In the genomic region with DNA sequence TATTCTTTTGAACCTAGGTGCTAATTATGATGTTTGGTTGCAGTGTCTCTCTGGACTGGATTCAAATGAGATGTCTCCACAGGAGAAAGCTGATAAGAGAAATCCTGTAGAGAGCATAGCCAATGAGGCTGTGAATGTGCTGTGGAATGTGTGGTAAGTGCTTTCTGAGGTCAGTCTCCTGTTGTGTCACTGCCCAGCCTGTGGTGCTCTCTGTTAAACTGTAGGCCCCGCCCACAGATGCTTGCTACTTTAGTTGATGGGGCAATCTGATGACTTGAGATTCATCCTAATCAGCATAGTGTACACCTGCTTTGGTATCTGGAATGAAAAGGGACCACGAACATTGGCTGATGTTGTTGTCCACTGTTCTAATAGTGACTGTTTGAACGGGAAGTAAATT, we compare ENCODE assay signal across 17 mouse cellular contexts.
"Had no signal": no experiment of that assay in that cellular context is flagged by ENCODE, and none has a peak within 500 bp of the region (broad histone marks: within the 10 kb centered on the region; RNA-seq: fewer than 3 reads in every experiment).

No protein-coding gene starts in this region.

- H3K27ac ChIP-seq: kidney, embryonic 15.5 days; limb, embryonic 15.5 days; liver, embryonic 13.5 days; midbrain, embryonic 12.5 days; neural tube, embryonic 13.5 days; stomach, embryonic 15.5 days had no signal

- H3K4me2 ChIP-seq: kidney, embryonic 15.5 days; limb, embryonic 15.5 days; liver, embryonic 13.5 days; midbrain, embryonic 12.5 days; neural tube, embryonic 13.5 days; stomach, embryonic 15.5 days had no signal

- H3K9ac ChIP-seq: kidney, embryonic 15.5 days; limb, embryonic 15.5 days; liver, embryonic 13.5 days; midbrain, embryonic 12.5 days; neural tube, embryonic 13.5 days; stomach, embryonic 15.5 days had no signal

- DNase-seq: kidney, adult 2 months; kidney, postnatal 14 days; layer of hippocampus, adult 9-11 months; layer of hippocampus, postnatal 36 days; liver, embryonic 13.5 days; lung, adult 2 months; lung, postnatal 4 days; right cerebral cortex, postnatal 14 days; thymus, adult 2 months; thymus, postnatal 25 days had no signal

- H3K4me3 ChIP-seq: kidney, embryonic 15.5 days; limb, embryonic 15.5 days; liver, embryonic 13.5 days; midbrain, embryonic 12.5 days; neural tube, embryonic 13.5 days; stomach, embryonic 15.5 days had no signal

- ATAC-seq: lung, postnatal 0 days; midbrain, embryonic 16.5 days had no signal

- H3K9me3 ChIP-seq: kidney, embryonic 15.5 days; limb, embryonic 15.5 days; liver, embryonic 13.5 days; midbrain, embryonic 12.5 days; neural tube, embryonic 13.5 days; stomach, embryonic 15.5 days had no signal

- H3K27me3 ChIP-seq: kidney, embryonic 15.5 days; limb, embryonic 15.5 days; liver, embryonic 13.5 days; midbrain, embryonic 12.5 days; neural tube, embryonic 13.5 days; stomach, embryonic 15.5 days had no signal
